Mouse (Mus musculus): Measurements from ENCODE around the gene Gga1. TPM values are rescaled to one million over a fixed set of nuclear protein-coding genes. Genes with fewer than 3 reads are reported as not detected.

Gene Gga1
- polyA plus RNA-seq, 1 experiment from 2014 or later: 29.3 TPM

- no peak overlapping the region for H3K27ac ChIP-seq (ENCODE audit: low read depth, low read length)
- no peak for ATAC-seq (replicated peaks; ENCODE audit: insufficient number of reproducible peaks, low FRiP score, low TSS enrichment)
- H3K4me1 ChIP-seq (ENCODE audit: control insufficient read depth, insufficient read depth, low read length): 0 out of 2 replicates have a peak, but pooled peaks cover 7% of the 10 kb centered on the region
- H3K4me3 ChIP-seq (ENCODE audit: low read depth, low read length): no peak overlapping the region
- H3K9ac ChIP-seq (ENCODE audit: low read depth, low read length): no peak overlapping the region
- H3K4me2 ChIP-seq: no peak overlapping the region
- no peaks in the 10 kb centered on the region for H3K9me3 ChIP-seq (replicated peaks; ENCODE audit: control insufficient read depth, low read length)
- no peaks in the 10 kb centered on the region for H3K27me3 ChIP-seq (ENCODE audit: control insufficient read depth, insufficient read depth, low read length)
- 88% methylated on average over 5 of the region's 5 CpGs for WGBS (ENCODE audit: insufficient replicate concordance)
- no peaks in the 10 kb centered on the region for H3K36me3 ChIP-seq (ENCODE audit: control insufficient read depth, insufficient read depth, low read length)
These were observed 14.7 kb upstream of the Gga1 start for GRCm38 (mm10) chr15:78862280-78862679.

GRCm38 (mm10) chr15:78863154-78863553 lies 13.8 kb upstream of the Gga1 start:
- H3K27ac ChIP-seq (ENCODE audit: low read depth, low read length): no peak overlapping the region
- H3K9ac ChIP-seq (ENCODE audit: low read depth, low read length): no peak overlapping the region
- H3K4me3 ChIP-seq (ENCODE audit: low read depth, low read length): no peak overlapping the region
- no peak overlapping the region for H3K4me2 ChIP-seq
- H3K4me1 ChIP-seq (ENCODE audit: control insufficient read depth, insufficient read depth, low read length): 0 out of 2 replicates have a peak, but pooled peaks cover 7% of the 10 kb centered on the region
- H3K36me3 ChIP-seq (ENCODE audit: control insufficient read depth, insufficient read depth, low read length): no peaks in the 10 kb centered on the region
- H3K27me3 ChIP-seq (ENCODE audit: control insufficient read depth, insufficient read depth, low read length): no peaks in the 10 kb centered on the region
- no peak for ATAC-seq (replicated peaks; ENCODE audit: insufficient number of reproducible peaks, low FRiP score, low TSS enrichment)
- no peaks in the 10 kb centered on the region for H3K9me3 ChIP-seq (replicated peaks; ENCODE audit: control insufficient read depth, low read length)
- WGBS (ENCODE audit: insufficient replicate concordance): 73% methylated on average over 2 of the region's 2 CpGs

DNA sequence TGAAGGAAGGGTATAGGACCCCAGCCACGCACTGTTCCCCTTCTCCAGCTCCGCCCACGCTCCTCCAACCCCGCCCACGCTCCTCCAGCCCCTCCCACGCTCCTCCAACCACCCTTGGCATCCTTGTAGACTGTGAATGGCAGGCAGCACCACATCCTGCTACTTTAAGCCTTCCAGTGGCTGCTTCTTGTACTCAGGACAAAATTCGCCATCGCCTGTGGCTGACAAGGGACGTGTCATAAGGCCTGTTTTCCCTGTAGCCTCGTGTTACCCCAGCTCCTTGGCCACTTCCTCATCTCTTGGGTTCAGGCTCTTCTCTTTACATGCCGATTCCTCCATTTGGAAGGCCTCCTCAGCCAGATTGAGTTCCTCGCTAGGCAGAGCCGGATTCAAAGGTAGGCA lies 13.1 kb upstream of the Gga1 start:
- Histone ChIP-seq H3K36me3 (ENCODE audit: control insufficient read depth, insufficient read depth, low read length) (no peaks in the 10 kb centered on the region), H3K4me1 (ENCODE audit: control insufficient read depth, insufficient read depth, low read length) (peaks cover 10% of the 10 kb centered on the region; the same call in 1 of the 2 replicates), H3K27me3 (ENCODE audit: control insufficient read depth, insufficient read depth, low read length) (no peaks in the 10 kb centered on the region), H3K27ac (ENCODE audit: low read depth, low read length) (no peak overlapping the region), H3K9me3 (replicated peaks; ENCODE audit: control insufficient read depth, low read length) (no peaks in the 10 kb centered on the region), H3K9ac (ENCODE audit: low read depth, low read length) (no peak overlapping the region), H3K4me3 (ENCODE audit: low read depth, low read length) (no peak overlapping the region), H3K4me2 (no peak overlapping the region)
- WGBS (ENCODE audit: insufficient replicate concordance): 40% methylated on average over 13 of the region's 13 CpGs
- ATAC-seq (replicated peaks; ENCODE audit: insufficient number of reproducible peaks, low FRiP score, low TSS enrichment): no peak

- peak overlapping the region; percentile 63 for H3K27ac ChIP-seq (ENCODE audit: low read depth, low read length)
- no peak overlapping the region for H3K4me3 ChIP-seq (ENCODE audit: low read depth, low read length)
- H3K9me3 ChIP-seq (replicated peaks; ENCODE audit: control insufficient read depth, low read length): no peaks in the 10 kb centered on the region
- H3K4me2 ChIP-seq: no peak overlapping the region
- peaks cover 10% of the 10 kb centered on the region; the same call in 1 of the 2 replicates for H3K4me1 ChIP-seq (ENCODE audit: control insufficient read depth, insufficient read depth, low read length)
- peak; percentile 1; the same call in 1 of the 2 replicates for ATAC-seq (replicated peaks; ENCODE audit: insufficient number of reproducible peaks, low FRiP score, low TSS enrichment)
- H3K9ac ChIP-seq (ENCODE audit: low read depth, low read length): 0 out of 2 replicates have a peak overlapping the region, but pooled peaks have one; percentile 16
- no peaks in the 10 kb centered on the region for H3K36me3 ChIP-seq (ENCODE audit: control insufficient read depth, insufficient read depth, low read length)
- 36% methylated on average over 9 of the region's 9 CpGs for WGBS (ENCODE audit: insufficient replicate concordance)
- H3K27me3 ChIP-seq (ENCODE audit: control insufficient read depth, insufficient read depth, low read length): no peaks in the 10 kb centered on the region
These were observed 8.6 kb upstream of the Gga1 start for GRCm38 (mm10) chr15:78868398-78868797.

- peak overlapping the region; percentile 63 for H3K27ac ChIP-seq (ENCODE audit: low read depth, low read length)
- H3K9me3 ChIP-seq (replicated peaks; ENCODE audit: control insufficient read depth, low read length): no peaks in the 10 kb centered on the region
- WGBS (ENCODE audit: insufficient replicate concordance): 61% methylated on average over 7 of the region's 7 CpGs
- H3K27me3 ChIP-seq (ENCODE audit: control insufficient read depth, insufficient read depth, low read length): no peaks in the 10 kb centered on the region
- ATAC-seq (replicated peaks; ENCODE audit: insufficient number of reproducible peaks, low FRiP score, low TSS enrichment): no peak; the same call in 1 of the 2 replicates
- no peaks in the 10 kb centered on the region for H3K36me3 ChIP-seq (ENCODE audit: control insufficient read depth, insufficient read depth, low read length)
- H3K4me1 ChIP-seq (ENCODE audit: control insufficient read depth, insufficient read depth, low read length): peaks cover 7% of the 10 kb centered on the region; the same call in 1 of the 2 replicates
- no peak overlapping the region for H3K4me3 ChIP-seq (ENCODE audit: low read depth, low read length)
- 0 out of 2 replicates have a peak overlapping the region, but pooled peaks have one; percentile 10 for H3K9ac ChIP-seq (ENCODE audit: low read depth, low read length)
- no peak overlapping the region for H3K4me2 ChIP-seq
These were observed 8.2 kb upstream of the Gga1 start for GRCm38 (mm10) chr15:78868826-78869233.

DNA sequence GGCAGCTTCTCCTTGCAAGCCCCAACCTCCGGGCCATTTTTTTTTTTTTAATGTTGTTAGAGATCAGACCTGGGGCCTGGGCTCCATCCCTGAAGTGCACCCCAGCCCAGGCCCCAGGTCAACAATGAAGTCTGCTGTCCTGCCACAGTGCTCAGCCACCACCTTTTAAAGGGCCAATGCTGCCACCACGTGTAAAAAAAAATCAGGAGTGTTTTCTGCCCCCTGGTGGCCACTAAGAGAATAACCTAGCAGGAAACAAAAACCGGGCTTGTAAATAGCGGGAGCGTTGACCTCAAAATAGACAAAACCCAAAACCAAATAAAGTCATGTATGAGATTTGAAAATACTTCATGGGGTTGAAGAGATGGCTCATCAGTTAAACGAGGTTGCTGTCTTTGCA lies 7.2 kb upstream of the Gga1 start:
- Histone ChIP-seq H3K9me3 (replicated peaks; ENCODE audit: control insufficient read depth, low read length) (no peaks in the 10 kb centered on the region), H3K36me3 (ENCODE audit: control insufficient read depth, insufficient read depth, low read length) (no peaks in the 10 kb centered on the region), H3K4me2 (no peak overlapping the region), H3K4me1 (ENCODE audit: control insufficient read depth, insufficient read depth, low read length) (peaks cover 7% of the 10 kb centered on the region; the same call in 1 of the 2 replicates), H3K4me3 (ENCODE audit: low read depth, low read length) (no peak overlapping the region), H3K27ac (ENCODE audit: low read depth, low read length) (no peak overlapping the region), H3K9ac (ENCODE audit: low read depth, low read length) (no peak overlapping the region), H3K27me3 (ENCODE audit: control insufficient read depth, insufficient read depth, low read length) (no peaks in the 10 kb centered on the region)
- no peak for ATAC-seq (replicated peaks; ENCODE audit: insufficient number of reproducible peaks, low FRiP score, low TSS enrichment)
- 24% methylated on average over 6 of the region's 6 CpGs for WGBS (ENCODE audit: insufficient replicate concordance)

DNA sequence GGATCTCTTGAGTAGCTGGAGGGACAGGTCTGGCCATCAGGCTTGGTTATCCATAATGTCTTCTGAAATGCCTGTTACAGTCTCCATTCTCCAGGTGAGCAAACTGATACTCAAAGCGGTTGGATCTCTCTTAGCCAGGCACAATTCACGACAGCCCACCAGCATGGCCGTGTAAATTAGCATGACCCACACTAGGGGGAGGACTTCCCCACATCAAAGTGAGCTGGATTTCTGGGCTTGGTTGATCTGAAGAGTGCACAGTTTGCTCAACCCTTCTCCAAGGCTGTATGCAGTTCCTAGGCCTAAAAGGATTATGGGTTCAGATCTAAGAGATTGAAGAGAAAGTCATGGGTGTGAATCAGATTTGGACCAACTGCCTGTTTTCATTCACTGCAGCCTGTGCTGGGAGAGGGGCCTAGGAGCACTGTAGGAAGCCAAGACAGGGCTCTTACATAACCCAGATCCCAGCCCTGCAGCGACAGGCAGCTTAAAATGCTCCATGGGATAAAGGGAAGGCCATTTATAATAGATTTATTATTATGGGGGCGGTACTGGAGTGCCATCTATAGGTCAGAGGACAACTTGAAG lies 4.9 kb upstream of the Gga1 start:
- H3K9ac ChIP-seq (ENCODE audit: low read depth, low read length): no peak overlapping the region
- no peak overlapping the region for H3K27ac ChIP-seq (ENCODE audit: low read depth, low read length)
- H3K4me2 ChIP-seq: no peak overlapping the region
- no peaks in the 10 kb centered on the region for H3K36me3 ChIP-seq (ENCODE audit: control insufficient read depth, insufficient read depth, low read length)
- H3K27me3 ChIP-seq (ENCODE audit: control insufficient read depth, insufficient read depth, low read length): no peaks in the 10 kb centered on the region
- no peak for ATAC-seq (replicated peaks; ENCODE audit: insufficient number of reproducible peaks, low FRiP score, low TSS enrichment)
- no peaks in the 10 kb centered on the region for H3K9me3 ChIP-seq (replicated peaks; ENCODE audit: control insufficient read depth, low read length)
- H3K4me3 ChIP-seq (ENCODE audit: low read depth, low read length): no peak overlapping the region
- peaks cover 13% of the 10 kb centered on the region for H3K4me1 ChIP-seq (ENCODE audit: control insufficient read depth, insufficient read depth, low read length)
- 48% methylated on average over 5 of the region's 5 CpGs for WGBS (ENCODE audit: insufficient replicate concordance)

DNA sequence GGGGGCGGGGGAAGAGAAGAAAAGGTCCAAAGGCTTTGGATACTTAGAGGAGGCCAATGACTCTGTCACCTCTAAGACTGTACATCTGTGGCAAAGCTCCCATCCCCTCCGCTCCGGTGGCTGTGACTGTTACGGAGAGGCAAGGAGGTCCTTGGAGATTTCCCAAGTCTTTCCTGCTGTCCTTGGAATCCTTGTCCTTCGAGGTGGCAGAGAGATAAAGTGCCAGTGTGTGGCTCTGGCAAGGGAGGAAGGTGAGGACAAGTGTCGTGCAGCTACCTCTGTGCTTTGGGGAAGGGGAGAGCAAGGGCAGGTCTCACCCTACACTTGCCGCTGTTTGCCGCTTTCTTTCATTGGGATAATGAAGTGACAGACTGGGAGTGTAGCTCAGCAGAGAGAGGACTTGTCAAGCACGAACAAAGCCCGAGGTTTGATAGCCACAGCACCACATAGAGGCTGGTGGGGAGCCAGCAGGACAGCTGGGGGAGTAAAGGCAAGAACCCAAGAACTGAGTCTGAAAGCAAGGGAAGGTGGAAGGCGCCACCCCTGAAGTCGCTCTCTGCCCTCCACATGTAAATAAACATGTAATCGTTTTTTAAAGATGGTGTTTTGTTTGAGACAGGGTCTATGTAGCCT lies 3.1 kb upstream of the Gga1 start:
- no peak overlapping the region for H3K27ac ChIP-seq (ENCODE audit: low read depth, low read length)
- WGBS (ENCODE audit: insufficient replicate concordance): 42% methylated on average over 13 of the region's 13 CpGs
- H3K9ac ChIP-seq (ENCODE audit: low read depth, low read length): peak overlapping the region; percentile 23; the same call in 1 of the 2 replicates
- no peaks in the 10 kb centered on the region for H3K36me3 ChIP-seq (ENCODE audit: control insufficient read depth, insufficient read depth, low read length)
- H3K27me3 ChIP-seq (ENCODE audit: control insufficient read depth, insufficient read depth, low read length): no peaks in the 10 kb centered on the region
- ATAC-seq (replicated peaks; ENCODE audit: insufficient number of reproducible peaks, low FRiP score, low TSS enrichment): no peak
- H3K4me3 ChIP-seq (ENCODE audit: low read depth, low read length): no peak overlapping the region
- peaks cover 15% of the 10 kb centered on the region for H3K4me1 ChIP-seq (ENCODE audit: control insufficient read depth, insufficient read depth, low read length)
- H3K9me3 ChIP-seq (replicated peaks; ENCODE audit: control insufficient read depth, low read length): no peaks in the 10 kb centered on the region
- no peak overlapping the region for H3K4me2 ChIP-seq

Data from heart, embryonic 11.5 days (tissue).